Mouse (Mus musculus) layer of hippocampus, postnatal 10 days (tissue): Measurements from ENCODE around the gene Ncam1. TPM values are rescaled to one million over a fixed set of nuclear protein-coding genes. Genes with fewer than 3 reads are reported as not detected.

Experiments
- DNase-seq, 2 experiments: peaks; one replicate each; pipeline ENCODE4 v3.0.0; 2021; ENCODE audit warnings: low spot score in 2 of 2
- total RNA-seq, 2 experiments: library from RNA; stranded (reverse); gene quantifications; 2 replicates each; pipeline ENCODE4 v1.2.3; 2021

The Ncam1 gene
- total RNA-seq, 2 experiments from 2014 or later = 591 to 653 TPM

DNA sequence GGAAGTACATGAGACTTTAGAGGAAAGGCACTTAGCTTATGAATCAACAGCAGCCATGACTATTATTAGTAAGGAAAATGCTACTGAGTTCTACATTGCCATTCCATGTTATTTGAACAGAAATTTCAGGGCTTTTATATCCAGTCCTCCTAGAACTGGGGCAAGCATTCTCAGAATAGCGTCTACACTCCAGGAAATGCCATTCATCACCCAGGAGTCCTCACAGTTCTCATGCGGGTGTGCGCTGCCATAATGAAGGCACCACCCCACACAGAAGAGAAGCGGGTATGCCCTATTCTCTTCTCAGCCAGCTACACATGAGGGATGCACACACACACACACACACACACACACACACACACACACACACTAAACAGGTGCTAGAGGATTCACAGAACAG, 43.5 kb downstream of the Ncam1 start:
- peak in 1 of 2 experiments; percentile 9 for DNase-seq

DNA sequence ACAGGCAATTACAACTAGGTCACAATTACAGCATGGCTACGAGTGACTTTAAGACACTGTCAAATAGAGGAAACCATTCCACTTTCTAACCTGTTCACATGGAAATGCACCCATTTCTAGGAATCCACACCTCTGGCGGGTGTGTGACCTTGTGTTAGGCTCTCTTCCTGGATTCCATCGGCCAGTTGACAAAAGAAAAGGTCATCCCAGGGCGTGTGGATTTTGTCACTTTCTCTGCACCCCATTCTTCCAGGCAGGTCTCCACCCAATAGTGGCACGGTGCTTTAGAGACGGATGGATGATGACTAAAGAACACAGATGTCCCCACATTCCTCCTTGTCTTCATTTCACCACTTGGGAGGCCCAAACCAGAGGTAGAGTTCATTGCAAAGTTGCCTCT, 47.3 kb downstream of the Ncam1 start:
- DNase-seq = peak in 1 of 2 experiments; percentile 6

- DNase-seq = peak in 1 of 2 experiments; percentile 2
These were observed 52.5 kb downstream of the Ncam1 start for GRCm38 (mm10) chr9:49746176-49746575.

DNA sequence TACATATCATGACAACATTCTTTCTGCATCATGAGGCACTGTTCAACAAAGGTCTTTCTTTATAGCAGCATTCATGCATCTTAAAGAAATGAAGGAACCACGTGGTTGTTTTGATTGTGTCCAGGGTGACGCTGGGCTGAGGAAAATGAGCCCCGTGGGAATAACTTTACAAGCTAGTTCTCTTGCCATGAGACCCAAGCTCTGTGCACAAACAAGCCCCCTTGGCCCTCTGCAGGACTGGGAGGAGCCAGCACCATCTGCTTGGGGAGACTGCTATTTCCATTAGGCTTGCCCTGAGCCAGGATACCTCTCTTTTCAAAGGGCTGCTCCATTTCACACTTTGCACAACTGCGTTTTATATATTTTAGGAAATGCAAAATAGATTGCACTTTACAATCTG, 53.0 kb downstream of the Ncam1 start:
- peak in 1 of 2 experiments; percentile 13 for DNase-seq

- DNase-seq = no peak
These were observed 54.4 kb downstream of the Ncam1 start for GRCm38 (mm10) chr9:49744286-49744685.

GRCm38 (mm10) chr9:49739935-49740334, 58.8 kb downstream of the Ncam1 start:
- no peak for DNase-seq

GRCm38 (mm10) chr9:49738546-49738945, 60.2 kb downstream of the Ncam1 start:
- DNase-seq = no peak

DNA sequence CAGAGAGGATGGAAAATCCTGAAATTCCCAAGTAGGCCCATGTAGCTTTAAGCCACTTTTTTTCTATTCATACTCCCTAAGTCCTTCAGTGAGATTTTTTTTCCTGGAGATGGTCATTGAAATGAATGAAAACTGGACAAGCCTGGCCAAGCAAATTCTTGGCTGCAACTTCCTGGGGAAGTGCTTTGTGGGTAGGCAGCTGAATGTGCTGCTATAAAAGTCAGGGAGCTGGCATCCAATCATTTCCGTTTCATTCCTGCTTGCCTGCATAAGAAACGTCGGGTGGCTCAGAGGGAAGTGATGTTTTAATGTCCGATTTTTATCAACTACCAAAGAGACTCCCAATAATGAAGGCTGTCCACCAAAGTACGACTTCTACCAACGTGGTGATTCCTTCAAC, 61.6 kb downstream of the Ncam1 start:
- no peak for DNase-seq

GRCm38 (mm10) chr9:49734348-49735007, 64.2 kb downstream of the Ncam1 start:
- no peak for DNase-seq

DNA sequence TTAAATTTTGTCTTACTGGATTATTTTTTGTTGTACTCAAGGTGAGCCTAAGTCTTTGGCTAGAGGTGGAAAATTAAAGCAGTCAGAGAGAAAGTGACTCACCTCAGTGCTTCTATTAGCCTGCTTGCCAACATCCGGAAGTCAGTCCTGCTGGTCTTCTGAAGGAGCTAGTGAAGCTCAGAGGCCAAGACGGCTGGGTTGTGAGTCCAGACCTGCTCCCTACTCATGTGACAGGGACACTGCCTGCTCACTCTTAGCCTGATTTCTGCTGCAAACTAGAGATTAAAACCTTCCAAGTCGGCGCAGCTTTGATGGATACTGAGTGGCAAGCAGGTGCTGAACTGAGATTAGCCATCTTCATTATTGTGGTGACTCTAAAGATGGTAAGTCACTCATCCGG, 65.0 kb downstream of the Ncam1 start:
- no peak for DNase-seq

- DNase-seq = no peak
These were observed 69.2 kb downstream of the Ncam1 start for GRCm38 (mm10) chr9:49729479-49729878.

DNA sequence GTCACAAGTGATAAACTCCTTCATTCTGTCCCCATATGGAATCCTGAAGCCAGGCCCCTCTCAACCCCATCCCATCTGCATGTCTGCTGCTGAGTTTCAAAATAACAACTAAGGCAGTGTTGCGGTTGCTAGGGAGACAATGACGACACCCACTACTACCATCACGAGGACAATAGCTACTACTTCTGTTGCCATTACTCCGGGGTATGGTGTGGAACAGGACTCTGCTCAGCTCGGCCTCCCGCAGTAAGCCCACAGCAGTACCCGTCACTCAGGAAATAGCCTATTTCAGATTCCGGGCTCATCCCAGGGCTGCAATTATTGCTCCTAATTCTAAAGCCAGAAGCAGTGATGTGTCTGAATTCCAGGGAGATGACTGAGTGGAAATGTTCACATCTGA, 70.5 kb downstream of the Ncam1 start:
- DNase-seq = peak; percentile 21 to 27

- DNase-seq = peak; percentile 58 to 70
These were observed 76.0 kb downstream of the Ncam1 start for GRCm38 (mm10) chr9:49722765-49723164.

- no peak for DNase-seq
These were observed 83.6 kb downstream of the Ncam1 start for GRCm38 (mm10) chr9:49715121-49715520.

DNA sequence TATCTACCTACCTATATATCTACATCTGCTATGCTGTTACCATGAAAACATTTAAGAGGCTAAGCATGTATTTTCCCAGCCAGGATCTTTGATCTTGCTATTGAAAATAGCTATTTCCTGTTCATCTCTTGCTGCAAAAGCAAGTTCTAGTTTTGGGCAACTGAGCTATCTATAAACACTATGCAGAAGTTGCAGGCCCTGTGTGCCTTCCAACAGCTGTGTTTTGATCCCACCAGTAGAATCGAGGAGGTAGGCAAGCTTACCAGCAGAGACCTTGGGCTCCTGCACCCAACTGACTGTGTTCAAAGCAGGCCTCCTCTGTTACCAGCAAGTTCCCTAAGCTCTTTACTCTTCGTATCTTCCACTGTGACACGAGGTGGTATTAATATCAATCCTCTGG, 84.6 kb downstream of the Ncam1 start:
- DNase-seq = no peak

DNA sequence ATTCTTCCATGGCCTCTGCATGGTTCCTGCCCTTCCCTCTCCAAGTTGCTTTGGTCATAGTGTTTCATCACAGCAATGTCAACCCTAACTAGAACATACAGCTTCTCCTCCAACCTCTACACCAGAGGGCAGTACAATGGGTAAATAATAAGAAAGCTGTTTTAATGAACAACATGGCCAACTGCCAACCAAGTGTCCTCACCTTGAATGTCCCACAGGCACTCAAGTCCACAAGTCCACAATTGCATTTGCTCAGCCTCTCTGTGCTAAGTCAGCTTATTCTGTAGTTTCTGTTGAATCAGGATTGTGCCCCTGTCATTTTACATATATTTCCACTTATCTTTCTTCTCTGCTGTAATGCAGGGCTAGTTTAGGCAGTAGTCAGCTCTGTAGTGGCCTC, 91.1 kb downstream of the Ncam1 start:
- no peak for DNase-seq

GRCm38 (mm10) chr9:49704196-49704967, 94.3 kb downstream of the Ncam1 start:
- no peak for DNase-seq

DNA sequence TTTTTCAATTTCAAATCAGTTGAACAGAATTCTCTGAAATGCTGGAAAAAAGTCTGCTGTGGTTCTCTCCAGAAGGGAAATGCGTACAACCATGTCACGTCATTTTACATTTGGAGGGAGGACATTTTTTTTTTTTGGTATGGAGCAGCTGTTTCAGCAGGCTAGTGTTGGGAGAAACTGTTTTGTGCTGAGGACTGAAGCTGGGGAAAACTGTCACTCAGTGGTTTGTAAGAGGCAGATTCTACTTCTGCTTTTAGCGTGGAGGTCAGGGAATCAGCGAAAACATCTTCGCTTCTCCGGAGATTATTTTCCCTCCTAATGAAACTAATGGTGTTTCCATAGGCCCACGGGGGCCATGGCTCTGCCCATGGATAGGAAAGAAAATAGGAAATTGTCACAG, 103.4 kb downstream of the Ncam1 start:
- DNase-seq = no peak

DNA sequence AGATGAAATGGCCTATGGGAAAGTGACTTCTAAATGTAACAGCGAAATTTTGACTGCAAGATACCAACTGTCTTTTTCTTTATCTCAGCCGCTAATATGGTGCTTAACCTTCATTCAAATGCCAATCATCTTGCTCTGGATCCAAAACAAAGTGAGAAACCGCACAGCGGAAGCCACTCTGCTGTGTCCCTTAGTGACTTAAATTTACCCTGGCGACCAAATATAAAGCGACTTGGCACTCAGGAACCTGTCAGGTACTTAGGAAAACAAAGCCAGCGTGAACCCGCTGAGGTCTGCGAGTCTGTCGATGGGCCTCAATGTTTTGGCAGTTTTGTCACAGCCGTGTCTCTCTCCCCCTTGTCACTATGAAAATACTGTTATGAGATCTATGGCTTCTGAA, 105.9 kb downstream of the Ncam1 start:
- DNase-seq = no peak

- no peak for DNase-seq
These were observed 107.4 kb downstream of the Ncam1 start for GRCm38 (mm10) chr9:49691344-49691743.

GRCm38 (mm10) chr9:49683566-49684273, 115.0 kb downstream of the Ncam1 start:
- no peak for DNase-seq

- no peak for DNase-seq
These were observed 116.8 kb downstream of the Ncam1 start for GRCm38 (mm10) chr9:49681848-49682469.
